Comparison of ENCODE assay signal across 8 mouse cellular contexts in genomic region chr5:112324637-112325545, GRCm38 (mm10). TPM values are rescaled to one million over a fixed set of nuclear protein-coding genes. Genes with fewer than 3 reads are reported as not detected.
DNase-seq lines count a peak whose midpoint lies in the region; ATAC-seq lines count a peak whose summit lies in the region.

No protein-coding gene starts in this region.

- peak overlapping the region; percentile 53 for H3K9ac ChIP-seq in kidney, embryonic 14.5 days (ENCODE audit: low read depth, low read length)

- H3K4me3 ChIP-seq in kidney, embryonic 14.5 days (ENCODE audit: low read length) = peak overlapping the region; percentile 21; the same call in 1 of the 2 replicates

- H3K9me3 ChIP-seq in kidney, embryonic 14.5 days (ENCODE audit: control insufficient read depth, low read length) = no peaks in the 10 kb centered on the region

- peak; percentile 79 for ATAC-seq in kidney, embryonic 14.5 days (ENCODE audit: low FRiP score, low TSS enrichment)

- peak overlapping the region; percentile 60 for H3K4me2 ChIP-seq in kidney, embryonic 14.5 days (replicated peaks; ENCODE audit: low read depth, low read length)

- 16% methylated on average over 24 of the region's 24 CpGs for WGBS in kidney, embryonic 14.5 days

- H3K27ac ChIP-seq in kidney, embryonic 14.5 days (ENCODE audit: low read depth, low read length) = peak overlapping the region; percentile 74

- peaks cover 19% of the 10 kb centered on the region for H3K4me1 ChIP-seq in kidney, embryonic 14.5 days (ENCODE audit: control insufficient read depth, insufficient read depth, low read length)

- H3K27me3 ChIP-seq in kidney, embryonic 14.5 days (ENCODE audit: control insufficient read depth, insufficient read depth, low read length) = no peaks in the 10 kb centered on the region

- H3K36me3 ChIP-seq in kidney, embryonic 14.5 days (ENCODE audit: control insufficient read depth, insufficient read depth, low read length) = peaks cover 18% of the 10 kb centered on the region

- DNase-seq in MN1 (ENCODE audit: low spot score) = peak; percentile 88
- DNase-seq in c-Kit-negative CD71-positive TER-119-positive erythroid progenitor cells, embryonic 14.5 days (ENCODE audit: low read depth, low spot score) = peak; percentile 44
- DNase-seq in heart, adult 8-10 months (ENCODE audit: low spot score) = peak; percentile 24
- DNase-seq in lung, postnatal 25 days (ENCODE audit: low spot score) = peak; percentile 57
- DNase-seq in spleen, adult 12 weeks (ENCODE audit: low spot score) = peak; percentile 41
- no peak for DNase-seq in cerebellum, adult 9-10 months
- DNase-seq in left cerebral cortex, adult 8-10 months (ENCODE audit: low spot score in 2 of 2) = no peak

RNA-seq across cellular contexts. Expression of gene Tfip11, which starts 1.3 kb away (rescaled TPM):
- total RNA-seq in heart, adult 8-10 months (2022) = 10 to 100 TPM; 17.0 to 19.1 (median 18.4) TPM
- polyA plus RNA-seq in kidney, embryonic 14.5 days (2014; fragmentation: Nextera tagmentation; extraction: Ambion mirVana) = 15.7 and 22.3 TPM in 2 replicates
- 10 to 100 TPM; 43.8 to 51.8 (median 47.0) TPM for total RNA-seq in left cerebral cortex, adult 8-10 months (2022)

RNA-seq across cellular contexts. Expression of gene Srrd, which starts 17.9 kb away (rescaled TPM):
- total RNA-seq in heart, adult 8-10 months (2022) = 1 to 10 TPM; 7.8 to 9.4 (median 8.3) TPM
- 46.0 and 47.0 TPM in 2 replicates for polyA plus RNA-seq in kidney, embryonic 14.5 days (2014; fragmentation: Nextera tagmentation; extraction: Ambion mirVana)
- total RNA-seq in left cerebral cortex, adult 8-10 months (2022) = 10 to 100 TPM; 25.8 to 27.9 (median 26.8) TPM

RNA-seq across cellular contexts. Expression of gene Hps4, which starts 18.0 kb away (rescaled TPM):
- 10 to 100 TPM in 2 of 4 experiments, 1 to 10 TPM in 2; 8.5 to 12.6 (median 10.2) TPM for total RNA-seq in heart, adult 8-10 months (2022)
- 35.4 and 37.6 TPM in 2 replicates for polyA plus RNA-seq in kidney, embryonic 14.5 days (2014; fragmentation: Nextera tagmentation; extraction: Ambion mirVana)
- 10 to 100 TPM; 23.0 to 32.2 (median 27.6) TPM for total RNA-seq in left cerebral cortex, adult 8-10 months (2022)

RNA-seq across cellular contexts. Expression of gene Gm6583, which starts 30.9 kb away (rescaled TPM):
- total RNA-seq in heart, adult 8-10 months (2022) = not detected
- polyA plus RNA-seq in kidney, embryonic 14.5 days (2014; fragmentation: Nextera tagmentation; extraction: Ambion mirVana) = 0.12 and 0.41 TPM in 2 replicates
- total RNA-seq in left cerebral cortex, adult 8-10 months (2022) = under 1 TPM in 1 of 4 experiments, not detected in 3; 0.14 TPM

RNA-seq across cellular contexts. Expression of gene Tpst2, which starts 48.4 kb away (rescaled TPM):
- total RNA-seq in heart, adult 8-10 months (2022) = 10 to 100 TPM; 32.2 to 47.1 (median 37.1) TPM
- polyA plus RNA-seq in kidney, embryonic 14.5 days (2014; fragmentation: Nextera tagmentation; extraction: Ambion mirVana) = 39.9 and 50.3 TPM in 2 replicates
- total RNA-seq in left cerebral cortex, adult 8-10 months (2022) = 10 to 100 TPM; 33.8 to 43.3 (median 38.6) TPM

Comparison
In these comparisons a context has a peak if more than half of its experiments do, and no peak if none do; other contexts are left out.
1. DNase-seq: peak in MN1 (single experiment), c-Kit-negative CD71-positive TER-119-positive erythroid progenitor cells, embryonic 14.5 days (single experiment), heart, adult 8-10 months (single experiment), lung, postnatal 25 days (single experiment) and spleen, adult 12 weeks (single experiment); none in cerebellum, adult 9-10 months (single experiment) and left cerebral cortex, adult 8-10 months (0 of 2).